Mouse (Mus musculus) right cerebral cortex, postnatal 25 days (tissue): Measurements from ENCODE around the gene Mon1a.

Experiments
- DNase-seq: peaks from one replicate; pipeline ENCODE4 v3.0.0; 2022

Mon1a gene

DNA sequence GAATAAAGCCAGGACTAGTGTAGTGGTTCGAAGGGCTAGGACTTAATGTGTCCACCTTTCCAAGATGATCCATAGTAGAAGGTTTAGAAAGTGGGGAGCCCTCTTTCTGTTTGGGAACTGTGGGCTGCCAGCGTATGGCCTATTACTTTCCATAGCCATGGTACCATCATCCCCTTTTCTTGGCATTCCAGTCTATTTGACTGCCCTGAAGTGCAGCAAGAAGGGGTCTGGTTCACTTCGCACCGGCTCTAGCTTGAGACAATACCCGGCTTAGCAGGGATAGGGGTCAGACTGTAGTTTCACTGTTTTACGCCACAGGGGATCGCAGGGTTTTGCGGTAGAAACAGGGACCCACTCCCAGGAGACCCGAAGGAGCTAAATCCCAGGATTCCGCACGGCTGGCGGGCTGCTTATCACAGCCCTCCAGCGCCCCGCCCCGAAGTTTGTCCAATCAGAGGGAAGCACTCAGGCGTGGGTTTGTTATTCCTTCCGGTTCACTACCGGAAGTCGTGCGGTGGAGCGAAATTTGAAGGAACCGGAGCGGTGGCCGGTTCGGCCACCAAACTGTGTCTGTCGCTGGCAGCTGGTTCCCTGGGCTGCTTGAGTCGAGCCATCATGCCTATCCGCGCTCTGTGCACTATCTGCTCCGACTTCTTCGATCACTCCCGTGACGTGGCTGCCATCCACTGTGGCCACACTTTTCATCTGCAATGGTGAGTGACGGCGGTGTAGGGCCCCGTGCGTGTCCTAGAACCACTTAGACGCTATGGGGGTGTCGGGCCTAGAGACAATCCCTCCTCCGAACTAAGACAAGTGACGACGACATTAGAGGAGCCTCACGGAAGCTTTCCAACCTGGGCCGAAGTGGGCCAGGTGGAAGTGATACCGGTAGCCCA is 62.8 kb downstream of the Mon1a start:
- DNase-seq, result peak; percentile 90
